Mouse (Mus musculus) small intestine, adult 2 months (tissue): ENCODE data around the gene Klf12.

ENCODE experiments used
- CTCF ChIP-seq: fragments of 200-500 bp; IDR thresholded peaks from 2 replicates; pipeline ENCODE4 v1.5.1; 2012; ENCODE audit warnings: low read depth, mild to moderate bottlenecking, control low read depth, inconsistent platforms, low read length, moderate library complexity, mixed read lengths; ENCODE audit not compliant: insufficient replicate concordance, insufficient read length; ENCODE audit errors: extremely low read depth
- POLR2A ChIP-seq: fragments of 200-500 bp; IDR thresholded peaks from 2 replicates; pipeline ENCODE4 v1.6.1; 2012; ENCODE audit warnings: low read depth, mild to moderate bottlenecking, control low read depth, inconsistent platforms, low read length, moderate library complexity

GRCm38 (mm10) chr14:100103818-100104217, 180.7 kb downstream of the Klf12 start:
- TF ChIP-seq CTCF (no peak), POLR2A (no peak)
